Mouse (Mus musculus): ENCODE results near the gene Supt3.

DNA sequence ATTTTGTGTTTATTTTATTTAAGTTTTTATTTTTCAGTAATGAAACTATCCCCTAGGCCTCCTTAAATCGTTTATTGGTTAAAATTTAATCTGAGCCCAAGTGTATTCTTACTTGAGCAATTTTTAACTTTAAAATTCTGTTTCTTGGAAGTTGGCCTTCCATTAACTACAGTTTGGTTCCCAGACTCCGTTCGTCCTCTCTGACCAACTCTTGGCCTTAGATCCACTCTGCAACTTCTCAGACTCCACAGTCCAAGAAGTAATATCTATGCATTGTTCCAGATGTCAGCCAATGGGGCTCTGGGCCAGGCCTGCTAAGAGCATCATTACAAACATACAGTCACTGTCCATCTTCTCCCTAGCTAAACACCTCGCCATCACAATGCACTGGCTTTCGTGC, 309.4 kb downstream of the Supt3 start:
- TF ChIP-seq GATA1 (IDR thresholded peaks at IDR 0.05; ENCODE audit: borderline replicate concordance, low read length) (no peak), FLI1 (IDR thresholded peaks at IDR 0.05; ENCODE audit: low read length) (no peak)
